Mouse (Mus musculus) left cerebral cortex, adult 2 months (tissue): Measurements from ENCODE around the gene Def8. TPM values are rescaled to one million over a fixed set of nuclear protein-coding genes. Genes with fewer than 3 reads are reported as not detected.
A peak's percentile ranks its signal among the peaks of the same experiment; 100 is the strongest.

Experiments used
- DNase-seq, 2 experiments: peaks; one replicate each; pipeline ENCODE4 v3.0.0; 2021 to 2022; ENCODE audit warnings: low spot score in 2 of 2, mixed read lengths in 1 of 2; ENCODE audit errors: extremely low spot score in 1 of 2
- H3K27ac ChIP-seq: fragments of 200-600 bp; 2 replicates; pipeline ENCODE4 v1.8.1; 2022
- H3K4me3 ChIP-seq: fragments of 200-600 bp; 2 replicates; pipeline ENCODE4 v1.8.1; 2022
- CTCF ChIP-seq: fragments of 200-600 bp; IDR thresholded peaks from 2 replicates; pipeline ENCODE4 v1.8.1; 2022; ENCODE audit warnings: antibody characterized with exemption, mild to moderate bottlenecking, moderate library complexity
- intact Hi-C: fragments of 180-260 bp; cut with DNase I; formaldehyde crosslinking; loops from one replicate; pipeline ENCODE4 v1.15.1; 2025
- long read RNA-seq, 2 experiments: library from polyadenylated mRNA; stranded (forward); transcript quantifications; one replicate each; pipeline ENCODE4 v2.0.0; 2021; ENCODE audit warnings: borderline mapping rate in 2 of 2
- total RNA-seq, 2 experiments: library from RNA; stranded (reverse); gene quantifications; 2 replicates each; pipeline ENCODE4 v1.2.3; 2021

The Def8 gene
- total RNA-seq, result 10 to 100 TPM; 55.0 to 55.5 TPM
- long read RNA-seq, experiment 1, transcript Def8-202 (12 exons, 3,127 nt), result major isoform, 38 of 59 reads
- long read RNA-seq, experiment 1, transcript Def8-204 (12 exons, 3,191 nt), result minor isoform, 9 of 59 reads
- long read RNA-seq, experiment 1, partial matches to known transcripts, result 3 of 59 reads
- long read RNA-seq, experiment 1, other reads (novel, unspliced or antisense), result 7 of 59 reads
- long read RNA-seq, experiment 2, transcript Def8-202 (12 exons, 3,127 nt), result major isoform, 24 of 40 reads
- long read RNA-seq, experiment 2, partial matches to known transcripts, result 2 of 40 reads
- long read RNA-seq, experiment 2, other reads (novel, unspliced or antisense), result 10 of 40 reads

DNA sequence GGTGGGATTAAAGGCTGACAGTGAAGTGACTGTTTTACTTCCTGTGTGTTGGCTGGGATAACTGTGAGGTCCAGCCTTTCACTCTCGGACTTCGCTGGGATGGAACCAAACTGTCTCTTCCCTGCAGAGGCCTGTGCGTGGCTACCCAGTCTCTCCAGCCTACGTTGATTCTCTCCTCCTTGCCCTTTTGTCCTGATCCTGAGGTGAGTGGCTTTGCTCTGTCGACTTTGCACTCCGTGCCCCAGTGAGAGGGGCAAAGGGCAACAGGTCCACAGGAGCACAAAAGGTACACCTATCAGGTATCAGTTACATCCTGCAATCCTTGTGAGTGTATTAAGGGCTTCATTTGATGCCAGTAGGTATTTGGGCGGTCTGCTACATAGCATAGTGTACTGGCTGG lies at the start of gene Def8:
TSS of gene Def8 (plus strand) at position 87 of the 400 bp plus-strand sequence.
- intact Hi-C loops, result no loop called here
- H3K27ac ChIP-seq, result peak within 1 kb of the TSS; percentile 5; the same call in 1 of the 2 replicates
- TF ChIP-seq CTCF, result no peak
- no peak for DNase-seq
- H3K4me3 ChIP-seq, result no peak within 1 kb of the TSS

GRCm38 (mm10) chr8:123374239-123374578 lies 49.1 kb upstream of the Def8 start:
- peak overlapping the region; percentile 96 for H3K4me3 ChIP-seq
- intact Hi-C loops, result loop anchor here (1.0 kb wide), 1 partner anchor 42 kb away; the partner anchor contains the start of gene Spire2
- peak overlapping the region; percentile 100 for H3K27ac ChIP-seq
- TF ChIP-seq CTCF, result no peak
- peak; percentile 92 to 93 for DNase-seq

GRCm38 (mm10) chr8:123375701-123376100 lies 47.6 kb upstream of the Def8 start:
- intact Hi-C loops, result no loop called here
- Histone ChIP-seq H3K27ac (no peak overlapping the region), H3K4me3 (no peak overlapping the region; the same call in 1 of the 2 replicates)
- TF ChIP-seq CTCF, result no peak
- DNase-seq, result no peak

DNA sequence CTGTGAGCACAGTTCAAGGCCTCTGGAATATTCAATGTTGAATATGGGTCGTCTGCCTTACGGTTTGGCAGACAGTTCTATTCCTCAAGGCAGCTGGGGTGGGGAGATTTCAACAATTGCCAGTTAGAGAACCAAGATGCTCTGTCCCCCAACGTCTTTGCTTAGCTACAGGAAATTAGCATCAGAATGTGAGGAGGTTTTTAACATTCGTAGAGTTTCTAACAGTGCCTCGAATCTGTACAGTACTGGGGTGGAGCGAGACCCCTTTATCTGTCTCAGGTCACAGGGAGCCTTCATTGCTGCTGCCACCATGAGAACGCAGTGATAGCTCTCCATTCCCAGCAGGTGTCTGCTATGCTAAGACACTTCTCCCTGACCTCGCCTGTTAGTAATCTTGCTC lies 47.2 kb upstream of the Def8 start:
- no peak for DNase-seq
- H3K4me3 ChIP-seq, result no peak overlapping the region
- no peak overlapping the region for H3K27ac ChIP-seq
- TF ChIP-seq CTCF, result no peak
- intact Hi-C loops, result no loop called here

DNA sequence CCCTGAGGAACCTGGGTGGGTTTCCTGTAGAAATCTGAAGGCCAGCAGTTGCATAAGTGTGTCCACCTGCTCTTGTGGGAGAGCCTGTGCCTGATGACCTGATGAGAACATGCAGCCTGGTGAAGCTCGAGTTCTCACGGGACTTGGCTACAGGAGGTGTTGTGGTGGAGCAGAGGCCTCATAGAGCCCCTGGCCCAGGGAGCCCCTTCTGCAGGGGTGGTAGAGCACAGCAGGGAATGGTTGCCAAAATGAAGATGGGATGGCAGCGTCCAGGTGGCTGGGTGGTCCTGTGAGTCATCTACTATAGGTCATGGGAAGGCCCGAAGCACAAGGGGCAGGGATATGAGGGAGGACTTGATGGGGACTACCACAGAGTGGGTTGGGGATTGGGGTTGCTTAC lies 41.6 kb upstream of the Def8 start:
- Histone ChIP-seq H3K4me3 (no peak overlapping the region), H3K27ac (no peak overlapping the region)
- intact Hi-C loops, result no loop called here
- no peak for TF ChIP-seq CTCF
- DNase-seq, result no peak

DNA sequence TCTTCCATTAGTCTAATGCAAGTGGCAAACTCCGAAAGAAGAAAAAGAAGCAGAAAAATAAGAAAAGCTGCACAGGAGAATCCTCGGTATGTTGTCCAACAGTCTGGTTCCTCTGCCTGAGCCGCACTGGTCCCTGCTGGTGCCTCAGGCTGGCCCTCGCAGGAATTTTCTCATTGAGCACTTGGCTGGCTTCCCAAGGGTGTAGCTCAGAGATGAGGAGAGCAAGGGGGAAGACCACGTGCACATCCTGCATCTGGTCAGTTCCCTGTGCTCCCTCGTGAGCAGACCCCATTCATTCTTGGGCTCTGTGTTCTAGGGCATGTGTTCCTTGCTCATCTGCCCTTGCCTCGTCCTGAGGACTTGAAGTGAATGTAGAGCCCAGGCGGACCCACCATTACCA lies 40.8 kb upstream of the Def8 start:
- no peak for DNase-seq
- TF ChIP-seq CTCF, result no peak
- intact Hi-C loops, result no loop called here
- Histone ChIP-seq H3K4me3 (no peak overlapping the region), H3K27ac (no peak overlapping the region)

GRCm38 (mm10) chr8:123384883-123385540 lies 38.3 kb upstream of the Def8 start:
- no peak for DNase-seq
- TF ChIP-seq CTCF, result peak; percentile 73
- Histone ChIP-seq H3K4me3 (no peak overlapping the region), H3K27ac (no peak overlapping the region)
- intact Hi-C loops, result no loop called here

DNA sequence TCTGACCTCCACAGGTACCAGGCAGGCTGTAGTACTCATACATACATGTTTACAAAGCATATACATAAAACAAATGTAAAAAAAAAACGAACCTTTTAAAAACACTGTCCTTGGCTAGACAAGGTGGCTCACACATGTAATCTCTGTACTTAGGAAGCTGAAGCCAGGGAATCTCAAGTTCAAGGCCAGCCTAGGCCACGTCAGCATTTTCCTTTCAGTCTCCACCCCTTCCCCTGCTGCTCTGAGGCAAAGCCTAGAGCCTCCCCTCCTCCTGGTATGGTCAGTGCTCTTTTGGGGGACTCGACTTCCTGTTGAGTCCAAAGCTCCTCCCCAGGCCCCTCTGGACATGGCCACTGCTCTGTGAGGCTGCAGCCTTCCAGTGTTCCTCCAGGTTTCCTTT lies 36.3 kb upstream of the Def8 start:
- Histone ChIP-seq H3K27ac (no peak overlapping the region), H3K4me3 (no peak overlapping the region)
- intact Hi-C loops, result no loop called here
- no peak for DNase-seq
- TF ChIP-seq CTCF, result no peak

DNA sequence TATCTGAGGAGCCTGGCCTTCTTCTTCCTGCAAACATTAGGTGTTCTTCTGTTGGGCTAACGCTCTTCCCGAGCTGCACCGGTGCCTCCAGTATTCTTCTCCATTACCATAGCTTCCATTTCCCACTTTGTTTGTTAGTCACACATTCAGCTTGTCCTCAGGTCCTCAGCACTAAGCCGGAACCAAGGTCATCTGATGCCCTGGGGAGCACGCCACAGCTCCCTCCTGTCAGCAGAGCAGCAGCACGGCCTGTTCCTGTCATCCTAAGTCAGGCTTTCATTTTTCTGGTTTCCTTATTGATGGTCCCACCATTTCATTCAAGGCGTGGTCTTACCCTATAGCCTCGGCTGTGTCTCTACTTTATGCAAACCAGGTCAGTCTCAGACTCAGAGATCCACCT lies 35.5 kb upstream of the Def8 start:
- intact Hi-C loops, result no loop called here
- H3K4me3 ChIP-seq, result no peak overlapping the region
- no peak for TF ChIP-seq CTCF
- H3K27ac ChIP-seq, result no peak overlapping the region
- no peak for DNase-seq

GRCm38 (mm10) chr8:123389026-123389425 lies 34.3 kb upstream of the Def8 start:
- no peak for DNase-seq
- intact Hi-C loops, result no loop called here
- TF ChIP-seq CTCF, result no peak

DNA sequence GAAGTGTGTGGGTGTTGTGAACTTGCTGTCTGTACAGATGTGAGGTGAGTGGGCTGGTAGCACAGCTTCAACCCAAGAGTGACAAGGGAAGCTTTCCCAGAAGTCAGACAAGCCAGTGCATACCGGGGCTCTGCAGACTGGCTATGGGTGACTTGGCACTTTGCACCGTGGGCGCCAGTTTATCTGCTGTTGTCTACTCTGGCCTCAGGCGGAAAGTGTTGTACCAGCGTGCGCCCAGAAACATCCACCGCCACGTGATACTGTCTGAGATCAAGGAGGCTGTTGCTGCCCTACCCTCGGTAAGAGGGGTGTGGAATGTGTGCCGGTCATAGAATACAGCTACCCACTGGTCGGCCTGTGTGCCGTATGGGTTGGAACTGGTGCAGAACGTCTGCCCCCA lies 25.0 kb upstream of the Def8 start:
- DNase-seq, result no peak
- Histone ChIP-seq H3K4me3 (no peak overlapping the region), H3K27ac (no peak overlapping the region)
- intact Hi-C loops, result no loop called here
- TF ChIP-seq CTCF, result no peak

More at GRCm38 (mm10) chr8:123389026-123389425, 34.3 kb upstream of the Def8 start:
- Histone ChIP-seq H3K27ac (no peak overlapping the region), H3K4me3 (no peak overlapping the region)

DNA sequence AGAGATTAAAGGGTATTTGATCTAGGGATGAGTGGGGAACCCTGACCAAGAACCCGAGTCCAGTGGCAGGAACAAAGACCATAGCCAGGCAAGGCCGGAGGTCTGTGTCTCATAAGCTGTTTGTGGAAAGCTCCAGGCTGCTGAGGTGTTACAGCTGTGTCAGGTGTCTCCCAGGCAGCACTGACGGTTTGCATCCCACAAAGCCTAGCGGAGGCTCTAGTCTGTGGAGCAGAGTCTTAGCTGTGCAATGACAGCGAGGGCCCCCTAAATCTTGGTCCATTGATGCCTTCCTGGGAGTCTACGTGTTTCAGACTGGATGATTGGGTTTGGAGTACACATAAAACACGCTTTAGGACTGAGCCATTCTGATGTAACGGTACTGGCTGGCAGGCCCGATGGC lies 21.4 kb upstream of the Def8 start:
- no peak for TF ChIP-seq CTCF
- intact Hi-C loops, result no loop called here
- DNase-seq, result no peak
- no peak overlapping the region for H3K4me3 ChIP-seq
- no peak overlapping the region for H3K27ac ChIP-seq
